Mouse (Mus musculus) thymus, adult 2 months (tissue): ENCODE measurements at regions not wholly inside any gene's neighbourhood (a gene's known extent, or its start where the extent isn't known, plus 50 kb on each side); places are given as distances from the start of the nearest gene placed in this dataset.

ENCODE experiments used
- DNase-seq: peaks from one replicate; pipeline ENCODE4 v3.0.0; 2021
- H3K27ac ChIP-seq: fragments of 200-500 bp; 2 replicates; pipeline ENCODE4 v1.5.1; 2012; ENCODE audit warnings: low read length, control low read depth; ENCODE audit not compliant: control insufficient read depth, insufficient read depth
- H3K27me3 ChIP-seq: fragments of 200-500 bp; 2 replicates; pipeline ENCODE4 v1.6.1; 2012; ENCODE audit warnings: mild to moderate bottlenecking, low read length, moderate library complexity, mixed read lengths; ENCODE audit not compliant: control insufficient read depth, insufficient read depth
- H3K36me3 ChIP-seq: fragments of 200-500 bp; 2 replicates; pipeline ENCODE4 v1.6.1; 2012; ENCODE audit warnings: mild to moderate bottlenecking, low read length, moderate library complexity; ENCODE audit not compliant: control insufficient read depth, insufficient read depth
- H3K4me1 ChIP-seq: fragments of 200-500 bp; replicated peaks from 2 replicates; pipeline ENCODE4 v1.6.1; 2012; ENCODE audit warnings: low read length; ENCODE audit not compliant: control insufficient read depth, insufficient read depth
- H3K4me3 ChIP-seq: fragments of 200-500 bp; 2 replicates; pipeline ENCODE4 v1.5.1; 2012; ENCODE audit warnings: mild to moderate bottlenecking, low read length, control low read depth, moderate library complexity; ENCODE audit not compliant: control insufficient read depth, insufficient read depth
- CTCF ChIP-seq: fragments of 200-500 bp; IDR thresholded peaks from 2 replicates; pipeline ENCODE4 v1.5.1; 2012; ENCODE audit warnings: mild to moderate bottlenecking, control low read depth, low read length, moderate library complexity, borderline replicate concordance; ENCODE audit not compliant: control insufficient read depth, poor library complexity, insufficient read depth; ENCODE audit errors: extremely low read depth
- POLR2A ChIP-seq: fragments of 200-500 bp; IDR thresholded peaks from 2 replicates; pipeline ENCODE4 v1.6.1; 2012; ENCODE audit warnings: mild to moderate bottlenecking, low read length, control low read depth, moderate library complexity; ENCODE audit not compliant: control insufficient read depth, poor library complexity, insufficient read depth; ENCODE audit errors: extremely low read depth
- WGBS: fragments of 180-500 bp; shearing (Covaris S2); methylation state at CpG from one replicate; pipeline ENCODE4 v1.1.7; 2018; 5-methylcytosine and 5-hydroxymethylcytosine counted together

- H3K4me1 ChIP-seq, result no peaks in the 10 kb centered on the region
- 87% methylated on average over 4 of the region's 4 CpGs for WGBS
- H3K36me3 ChIP-seq, result no peaks in the 10 kb centered on the region
- TF ChIP-seq POLR2A, result no peak
- no peak for TF ChIP-seq CTCF
- no peak overlapping the region for H3K27ac ChIP-seq
- H3K4me3 ChIP-seq, result no peak overlapping the region
- DNase-seq, result no peak
- no peaks in the 10 kb centered on the region for H3K27me3 ChIP-seq
These were observed 76.4 kb upstream of the Cep85l start for GRCm38 (mm10) chr10:53456027-53456713.

- no peak for TF ChIP-seq CTCF
- TF ChIP-seq POLR2A, result no peak
- Histone ChIP-seq H3K36me3 (no peaks in the 10 kb centered on the region), H3K4me3 (no peak overlapping the region), H3K4me1 (no peaks in the 10 kb centered on the region), H3K27ac (no peak overlapping the region), H3K27me3 (no peaks in the 10 kb centered on the region)
- WGBS, result 94% methylated on average over 3 of the region's 3 CpGs
- no peak for DNase-seq
These were observed 65.0 kb upstream of the Cep85l start for GRCm38 (mm10) chr10:53444789-53445188.

- WGBS, result 79% methylated on average over 1 of the region's 1 CpGs
- Histone ChIP-seq H3K27ac (no peak overlapping the region), H3K36me3 (no peaks in the 10 kb centered on the region), H3K27me3 (no peaks in the 10 kb centered on the region), H3K4me1 (no peaks in the 10 kb centered on the region), H3K4me3 (no peak overlapping the region)
- no peak for DNase-seq
- TF ChIP-seq POLR2A (no peak), CTCF (no peak)
These were observed 63.7 kb upstream of the Cep85l start for GRCm38 (mm10) chr10:53443443-53443842.

- Histone ChIP-seq H3K27me3 (no peaks in the 10 kb centered on the region), H3K36me3 (no peaks in the 10 kb centered on the region), H3K4me3 (no peak overlapping the region), H3K4me1 (no peaks in the 10 kb centered on the region), H3K27ac (no peak overlapping the region)
- DNase-seq, result no peak
- TF ChIP-seq CTCF (no peak), POLR2A (no peak)
- WGBS, result 91% methylated on average over 14 of the region's 14 CpGs
These were observed 63.2 kb upstream of the Cep85l start for GRCm38 (mm10) chr10:53442912-53443311.

GRCm38 (mm10) chr10:53440251-53440650 lies 60.5 kb upstream of the Cep85l start:
- H3K36me3 ChIP-seq, result no peaks in the 10 kb centered on the region
- WGBS, result 94% methylated on average over 1 of the region's 1 CpGs
- no peak for DNase-seq
- H3K27me3 ChIP-seq, result no peaks in the 10 kb centered on the region
- TF ChIP-seq POLR2A, result no peak
- TF ChIP-seq CTCF, result no peak
- H3K27ac ChIP-seq, result no peak overlapping the region
- H3K4me3 ChIP-seq, result no peak overlapping the region
- peaks cover 4% of the 10 kb centered on the region for H3K4me1 ChIP-seq

- Histone ChIP-seq H3K4me1 (peaks cover 8% of the 10 kb centered on the region), H3K36me3 (no peaks in the 10 kb centered on the region), H3K4me3 (no peak overlapping the region), H3K27me3 (no peaks in the 10 kb centered on the region), H3K27ac (no peak overlapping the region)
- WGBS, result 53% methylated on average over 4 of the region's 4 CpGs
- no peak for TF ChIP-seq POLR2A
- no peak for TF ChIP-seq CTCF
- DNase-seq, result no peak
These were observed 58.6 kb upstream of the Cep85l start for GRCm38 (mm10) chr10:53438388-53438787.

GRCm38 (mm10) chr10:53437724-53438123 lies 58.0 kb upstream of the Cep85l start:
- no peaks in the 10 kb centered on the region for H3K36me3 ChIP-seq
- peaks cover 8% of the 10 kb centered on the region for H3K4me1 ChIP-seq
- no peaks in the 10 kb centered on the region for H3K27me3 ChIP-seq
- no peak overlapping the region for H3K4me3 ChIP-seq
- WGBS, result 50% methylated on average over 4 of the region's 4 CpGs
- no peak overlapping the region for H3K27ac ChIP-seq
- no peak for TF ChIP-seq POLR2A
- no peak for TF ChIP-seq CTCF
- no peak for DNase-seq
